Mouse (Mus musculus) heart, postnatal 0 days (tissue): ENCODE measurements around the gene Ecm2.

Experiments
- CTCF ChIP-seq: IDR thresholded peaks from 2 replicates; pipeline ENCODE4 v1.5.1; 2016; ENCODE audit warnings: antibody characterized with exemption, control low read depth, low read depth
- EP300 ChIP-seq: IDR thresholded peaks from 2 replicates; pipeline ENCODE4 v1.6.1; 2016; ENCODE audit warnings: antibody characterized with exemption, low read depth

GRCm38 (mm10) chr13:49470806-49471205 is 33.8 kb upstream of the Ecm2 start:
- no peak for TF ChIP-seq CTCF
- TF ChIP-seq EP300 = no peak
